Mouse (Mus musculus): Measurements from ENCODE around the gene Acbd4.

Gene Acbd4

DNA sequence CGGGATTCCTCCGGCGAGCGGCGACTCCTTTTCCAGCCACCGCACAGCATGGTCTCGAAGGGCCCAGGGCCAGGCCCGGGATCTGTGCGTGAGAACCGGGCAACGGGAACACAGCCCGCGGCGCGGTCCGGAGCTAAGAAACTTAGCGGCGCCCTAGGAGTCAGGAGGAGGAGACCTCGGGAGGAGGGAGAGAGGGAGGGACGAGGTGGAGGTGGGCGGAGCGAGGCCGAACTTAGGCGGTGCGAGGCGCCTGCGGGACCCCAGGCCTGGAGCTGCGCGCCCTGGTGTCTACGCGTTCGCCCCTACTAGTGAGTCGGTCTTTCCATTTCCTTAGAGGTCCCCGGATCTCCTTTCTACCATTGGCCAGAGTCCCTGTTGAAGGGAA is at the start of gene Acbd4, which contains the start of gene Plcd3:
TSS of gene Acbd4 (plus strand) at position 202 of the 385 bp plus-strand sequence.
TSS of gene Plcd3 (minus strand) at position 178 of the 385 bp plus-strand sequence.
- DNase-seq = peak; percentile 91

DNA sequence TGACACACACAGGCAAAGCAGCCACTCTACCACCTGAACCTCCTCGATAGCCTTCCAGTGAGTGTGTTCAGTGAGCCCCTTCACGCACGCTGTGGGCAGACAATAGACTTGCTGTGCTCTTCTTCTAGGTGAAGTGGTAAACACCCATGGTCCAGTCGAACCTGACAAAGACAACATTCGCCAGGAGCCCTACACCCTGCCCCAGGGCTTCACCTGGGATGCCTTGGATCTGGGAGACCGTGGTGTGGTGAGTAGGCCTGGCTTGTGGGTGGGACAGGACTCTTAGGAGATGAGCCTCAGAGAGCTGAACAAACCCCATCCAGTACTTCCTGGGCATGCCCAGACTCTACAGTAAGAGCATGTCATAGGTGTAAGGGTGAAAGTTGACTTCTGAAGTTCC is 49.4 kb upstream of the Acbd4 start:
- DNase-seq = no peak

DNA sequence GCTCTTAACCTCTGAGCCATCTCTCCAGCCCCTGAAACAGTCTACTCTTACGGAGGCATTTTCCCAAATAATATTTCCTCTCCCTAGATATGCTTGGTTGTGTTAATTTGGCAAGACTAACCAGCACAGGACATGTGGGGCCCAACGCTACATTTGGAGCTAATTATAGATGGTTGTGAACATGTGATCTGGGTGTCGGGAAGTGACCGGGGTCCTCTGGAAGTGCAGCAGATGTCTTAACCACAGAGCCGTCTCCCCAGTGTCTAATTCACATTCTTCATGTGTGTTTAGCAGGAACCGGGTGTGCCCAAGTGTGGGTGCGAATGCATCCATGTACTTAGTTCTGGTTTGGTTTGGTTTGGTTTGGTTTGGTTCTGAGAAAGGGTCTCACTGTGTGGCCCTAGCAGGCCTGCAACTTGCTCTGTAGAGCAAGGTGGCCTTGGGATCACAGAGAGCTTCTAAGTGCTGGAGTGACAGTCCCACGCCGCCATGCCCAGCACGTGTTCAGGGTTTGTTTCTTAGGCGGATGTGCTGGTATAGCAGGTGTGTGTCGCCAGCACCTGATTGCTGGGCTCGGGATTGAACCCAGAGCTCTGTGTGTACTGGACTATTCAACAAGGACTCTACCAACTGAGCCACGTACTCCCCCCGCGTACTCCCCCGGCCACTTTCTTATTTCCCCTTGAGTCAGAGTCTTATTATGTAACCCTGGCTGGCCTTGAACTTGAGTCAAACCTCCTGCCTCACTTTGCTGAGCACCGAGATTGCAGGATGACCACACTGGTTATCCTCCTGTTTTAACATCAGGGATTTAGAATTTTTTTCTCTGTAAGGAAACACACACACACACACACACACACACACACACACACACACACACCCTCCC is 48.0 kb upstream of the Acbd4 start:
- DNase-seq = no peak

DNA sequence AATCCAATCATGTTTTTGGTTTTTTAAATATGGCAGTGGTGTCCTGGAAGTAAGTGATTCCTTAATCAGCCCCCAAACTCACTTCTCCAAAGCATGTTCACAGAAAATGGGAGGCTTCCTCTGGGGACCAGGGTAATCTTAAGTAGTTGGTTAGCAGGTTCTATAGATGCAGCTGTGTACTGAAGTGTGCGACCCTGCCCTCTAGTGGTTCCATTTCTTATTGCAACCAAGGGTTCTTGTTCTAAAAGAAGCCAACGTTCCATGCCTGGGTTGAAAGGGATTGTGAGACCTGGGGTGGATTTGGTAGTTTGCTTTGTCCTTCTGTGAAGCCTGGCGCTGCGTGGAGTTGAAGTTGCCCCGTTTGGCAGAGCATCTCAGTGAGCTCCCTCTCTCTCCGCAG is 46.7 kb upstream of the Acbd4 start:
- DNase-seq = peak; percentile 83

DNA sequence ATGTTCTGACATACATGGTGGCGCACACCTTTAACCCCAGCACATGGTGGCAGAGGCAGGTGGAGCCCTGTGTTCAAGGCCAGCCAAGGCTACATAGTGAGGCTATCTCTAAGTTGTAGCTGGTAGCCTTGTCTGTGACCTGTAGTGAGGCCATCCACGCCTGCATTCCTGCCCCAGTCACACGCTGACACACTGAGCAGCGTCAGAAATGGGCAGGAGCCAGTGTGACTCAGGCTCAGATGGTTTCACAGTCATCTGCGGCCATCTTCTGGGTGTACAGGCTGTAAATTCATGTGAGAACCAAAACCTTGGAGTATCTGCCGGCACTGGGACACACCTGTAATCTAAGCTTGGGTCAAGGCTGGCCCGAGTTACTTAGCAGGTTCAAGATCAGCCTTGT is 44.8 kb upstream of the Acbd4 start:
- no peak for DNase-seq

DNA sequence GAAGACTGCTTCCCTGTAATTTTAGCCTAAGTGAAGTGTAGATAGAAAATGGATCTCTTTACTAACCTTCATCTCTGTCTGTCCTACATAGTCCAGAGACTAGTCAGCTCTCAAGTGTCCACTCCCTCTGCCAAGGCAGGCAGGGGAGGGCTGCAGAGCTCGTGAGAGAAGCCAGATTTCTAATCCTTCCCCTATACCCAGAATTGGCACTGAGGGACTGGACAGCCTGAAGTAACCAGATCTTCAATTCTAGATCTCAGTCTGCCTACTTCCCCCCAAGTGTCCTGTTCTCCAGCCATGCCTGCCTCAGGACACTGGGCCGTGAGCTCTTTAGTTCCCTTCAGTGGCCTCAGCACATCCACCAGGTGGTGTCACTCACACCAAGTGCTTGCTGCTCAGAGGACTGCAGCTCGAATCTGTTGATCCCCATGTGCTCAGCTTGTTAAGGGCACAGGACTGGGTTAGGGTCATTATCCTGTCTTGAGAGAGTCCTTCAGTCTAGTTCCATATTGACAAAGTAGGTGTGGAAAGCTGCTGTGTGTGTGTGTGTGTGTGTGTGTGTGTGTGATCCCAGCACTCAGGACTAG is 42.9 kb upstream of the Acbd4 start:
- no peak for DNase-seq

DNA sequence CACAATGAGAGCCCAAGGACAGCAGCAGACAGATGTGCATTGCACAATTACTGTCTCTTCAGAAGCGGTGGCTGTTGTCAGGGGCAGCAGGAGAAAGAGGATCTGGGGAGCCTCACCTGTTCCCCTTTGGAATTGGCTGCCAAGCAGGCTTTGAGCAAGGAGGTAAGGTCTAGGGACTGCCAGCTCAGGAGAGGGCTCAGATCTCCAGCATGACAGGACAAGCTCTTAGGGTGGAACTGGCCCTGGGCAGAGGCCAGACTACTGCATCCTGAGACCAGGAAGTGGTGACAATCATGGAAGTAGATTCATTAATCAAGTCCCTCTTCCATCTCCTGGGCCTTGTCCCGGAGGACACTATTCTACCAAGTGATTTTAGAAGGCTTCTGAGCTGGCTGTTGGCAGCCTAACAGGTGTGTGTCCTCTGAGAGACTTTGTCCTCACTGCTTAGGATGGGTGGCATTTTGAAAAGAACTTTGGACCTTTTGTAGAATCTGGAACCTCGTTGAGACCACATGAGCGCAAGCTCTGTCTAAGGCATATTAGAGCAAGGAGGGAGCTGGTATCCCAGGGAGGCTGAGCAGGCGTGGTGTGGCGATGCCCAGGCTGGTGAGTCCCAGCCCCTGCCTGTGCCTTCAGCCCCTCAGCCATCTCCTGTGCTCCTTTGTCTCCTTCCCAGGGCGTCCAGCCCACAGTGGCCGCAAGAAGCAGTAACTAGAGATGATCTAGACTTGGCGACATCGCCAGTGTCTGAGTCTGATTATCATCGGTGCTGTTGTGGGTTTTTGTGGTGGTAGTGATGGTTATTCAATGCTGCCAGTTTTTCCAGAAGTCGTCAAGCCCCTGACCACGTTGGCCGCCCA is 35.1 kb upstream of the Acbd4 start:
- DNase-seq = peak; percentile 55

DNA sequence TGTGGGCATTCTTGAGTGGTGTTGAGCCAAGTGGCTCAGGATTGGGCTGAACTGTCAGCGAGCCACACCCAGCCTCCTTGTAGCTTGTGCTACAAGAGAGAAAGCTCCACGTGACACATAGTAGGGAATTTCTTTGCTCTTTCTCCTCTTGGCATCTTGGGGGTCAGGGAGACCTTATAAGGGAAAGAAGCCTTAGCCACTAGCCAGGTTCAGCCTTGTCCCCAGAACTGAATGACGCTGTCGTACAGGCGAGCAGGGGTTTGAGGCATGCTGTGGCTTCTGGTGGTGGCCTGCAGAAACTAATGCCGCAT is 34.5 kb upstream of the Acbd4 start:
- DNase-seq = no peak

DNA sequence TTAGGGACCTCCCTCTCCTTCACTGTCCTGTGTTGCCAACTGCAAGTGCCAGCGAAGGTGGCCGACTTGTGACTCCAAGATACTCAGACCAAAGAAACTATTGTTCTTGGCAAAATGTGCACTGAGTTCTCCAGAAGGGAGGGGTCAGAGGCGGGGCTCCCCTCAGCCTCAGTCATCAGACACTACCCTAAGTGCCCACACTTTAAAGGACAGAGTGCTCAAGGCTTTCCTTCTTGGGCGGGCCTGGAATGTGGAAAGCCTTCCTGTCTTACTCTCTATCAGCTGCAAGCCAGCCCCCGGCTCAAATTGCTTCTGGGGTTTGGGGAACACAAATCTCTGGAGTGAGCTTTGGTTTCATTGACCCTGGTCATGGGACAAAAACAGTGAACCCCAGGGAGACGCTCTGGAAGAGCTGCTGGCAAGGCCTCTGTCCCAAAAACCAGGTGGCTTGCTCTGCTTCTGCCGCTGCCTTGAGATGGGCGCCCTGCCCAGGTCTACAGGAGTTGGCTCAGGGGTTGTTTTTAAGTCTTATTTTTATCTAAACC is 34.0 kb upstream of the Acbd4 start:
- peak; percentile 24 for DNase-seq

DNA sequence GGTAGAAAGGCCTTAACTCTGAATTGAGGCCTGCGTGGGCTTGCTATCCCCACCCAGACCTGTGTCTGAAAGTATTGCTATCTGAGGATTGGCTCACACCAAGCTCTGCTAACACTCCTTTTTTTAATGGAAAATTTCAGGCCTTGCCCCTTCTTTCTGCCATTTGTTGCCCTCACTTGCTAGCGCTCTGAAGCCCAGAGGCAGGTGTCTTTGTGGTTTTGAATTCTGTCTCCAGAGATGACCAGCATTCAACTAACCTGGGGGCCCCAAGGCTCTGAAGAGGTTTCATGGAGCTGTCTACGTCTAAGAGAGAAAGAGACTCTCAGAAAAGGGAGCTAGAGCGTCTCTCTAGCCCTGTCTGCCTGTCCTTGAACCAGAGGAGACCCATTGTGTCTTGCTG is 33.2 kb upstream of the Acbd4 start:
- DNase-seq = no peak

DNA sequence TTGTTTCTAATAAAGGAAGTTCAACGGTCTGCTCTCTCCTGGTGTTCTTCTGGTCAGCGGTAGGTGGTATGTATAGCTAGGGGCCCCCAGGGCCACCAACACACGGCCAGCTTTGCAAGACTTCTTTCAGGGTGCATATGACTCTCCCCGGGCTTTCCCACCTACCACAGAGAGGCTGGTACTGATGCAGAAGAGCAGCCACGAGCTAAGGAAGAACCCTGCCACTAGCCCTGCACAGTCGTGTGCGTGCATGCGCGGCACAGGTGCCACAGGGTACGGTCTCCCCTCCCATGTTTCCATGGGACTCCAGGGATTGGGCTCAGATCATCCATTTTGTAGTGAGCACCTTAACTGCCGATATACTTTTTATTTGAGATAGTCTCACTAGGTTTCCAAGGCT is 32.6 kb upstream of the Acbd4 start:
- DNase-seq = no peak

DNA sequence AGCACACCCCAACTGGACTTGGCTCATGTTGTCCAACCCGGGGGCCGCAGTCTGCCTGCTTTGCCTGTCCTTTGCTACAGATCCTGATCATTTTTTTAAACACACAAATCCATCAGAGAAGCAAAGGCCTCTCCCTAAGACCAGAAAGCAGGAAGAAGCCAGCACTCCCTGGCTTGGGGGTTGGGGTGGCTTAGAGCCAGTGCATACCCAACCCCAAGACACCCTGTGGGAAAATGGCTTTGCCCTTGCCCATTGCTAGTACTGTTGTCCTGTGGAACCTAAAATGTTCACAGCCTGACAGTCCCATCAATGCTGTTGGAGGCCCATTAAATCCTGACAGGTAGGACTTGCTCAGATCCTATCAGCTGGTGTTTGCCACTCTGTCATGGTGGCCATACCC is 31.8 kb upstream of the Acbd4 start:
- no peak for DNase-seq

DNA sequence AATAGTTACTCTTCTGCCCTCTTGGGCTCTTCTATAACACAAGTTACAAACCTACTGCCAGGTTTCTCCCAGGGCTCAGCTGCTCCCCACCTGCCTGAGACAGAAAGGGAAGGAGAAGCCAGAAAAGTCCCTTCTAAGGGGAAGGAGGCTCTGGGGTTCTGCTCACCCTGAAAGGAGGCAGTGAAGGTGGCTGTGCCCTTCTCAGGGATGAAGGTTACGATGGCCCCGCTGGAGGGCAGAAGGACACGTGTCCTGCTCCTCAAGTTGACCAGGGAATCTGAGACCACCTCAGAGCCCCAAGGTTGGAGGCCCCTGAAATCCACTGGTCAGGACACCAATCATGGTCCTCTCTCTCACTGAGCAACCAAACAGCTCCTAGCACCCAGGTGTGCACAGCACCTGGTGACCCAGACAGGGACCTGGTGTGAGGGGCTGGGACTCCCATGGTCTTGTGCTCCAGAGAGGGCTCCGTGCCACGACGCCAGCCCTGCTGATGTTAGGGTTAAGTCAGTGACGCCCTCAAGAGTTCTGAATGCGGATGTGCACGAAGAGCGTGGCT is 31.1 kb upstream of the Acbd4 start:
- DNase-seq = no peak

DNA sequence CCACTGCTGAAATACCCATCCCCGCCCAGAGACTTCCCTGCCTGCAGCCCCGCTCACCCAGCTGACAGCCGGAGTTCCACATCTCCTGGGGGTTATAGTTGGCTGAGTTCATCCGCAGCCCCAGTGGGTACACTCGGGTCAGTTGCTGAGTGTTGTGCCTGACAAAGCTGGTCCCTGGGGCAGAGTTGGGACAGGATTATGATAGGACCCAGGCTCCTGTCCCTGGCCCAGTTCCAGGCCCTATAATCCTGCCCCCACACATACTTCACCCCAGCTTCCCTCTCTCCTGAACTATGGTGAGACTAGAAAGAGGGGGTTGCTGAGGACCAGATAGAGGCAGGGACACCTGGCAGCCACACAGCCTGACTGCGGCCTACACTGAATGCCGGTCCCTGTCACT is 27.8 kb upstream of the Acbd4 start:
- DNase-seq = no peak

DNA sequence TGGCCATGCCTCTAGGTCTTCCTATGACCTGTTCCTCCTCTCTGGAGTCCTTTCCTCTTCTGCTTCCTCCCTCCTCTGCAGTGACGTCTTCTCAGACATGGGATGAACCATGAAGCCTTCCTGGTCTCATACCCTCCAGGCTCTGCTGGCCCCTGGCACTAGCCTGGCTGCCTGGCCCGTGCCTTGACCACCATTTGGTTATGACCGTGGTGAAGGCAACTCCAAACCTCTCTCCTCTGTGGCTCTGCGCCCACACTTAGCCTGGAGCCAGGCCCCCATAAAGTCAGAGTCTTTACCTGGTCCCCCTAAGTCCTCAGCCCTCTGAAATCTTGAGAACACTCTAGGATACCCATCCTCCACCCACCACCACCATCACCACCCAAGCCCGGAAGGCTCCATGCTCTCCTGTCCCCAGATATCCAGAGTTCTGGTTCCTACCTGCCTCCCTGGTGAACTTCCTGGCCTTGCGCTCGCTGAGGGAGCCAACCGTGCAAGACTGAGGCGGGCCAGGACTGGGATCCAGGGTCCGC is 27.3 kb upstream of the Acbd4 start:
- no peak for DNase-seq

DNA sequence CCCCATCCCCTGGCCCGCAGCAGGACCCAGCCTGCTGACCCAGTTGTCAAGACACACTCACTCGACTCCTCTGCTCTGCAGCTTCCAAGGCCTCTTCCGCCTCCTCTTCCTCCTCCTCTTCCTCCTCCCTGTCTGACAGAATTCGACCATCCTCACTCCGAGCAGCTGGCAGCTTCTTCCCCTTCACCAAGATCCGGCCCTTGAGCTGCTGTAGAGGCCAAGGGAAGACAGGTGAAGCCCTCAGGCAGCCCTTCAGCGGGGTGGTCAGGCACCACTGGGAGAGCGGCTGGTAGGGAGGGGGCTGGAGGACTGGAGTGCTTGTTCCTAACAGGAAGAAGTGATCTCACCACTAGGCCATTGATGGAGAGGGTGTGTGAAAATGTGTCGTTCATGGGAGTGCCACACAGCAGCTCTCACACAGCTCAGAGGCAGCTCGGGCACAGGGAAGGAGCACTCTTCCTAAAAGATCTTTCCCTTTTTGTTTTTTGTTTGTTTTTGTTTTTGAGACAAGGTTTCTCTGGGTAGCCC is 26.6 kb upstream of the Acbd4 start:
- DNase-seq = no peak

DNA sequence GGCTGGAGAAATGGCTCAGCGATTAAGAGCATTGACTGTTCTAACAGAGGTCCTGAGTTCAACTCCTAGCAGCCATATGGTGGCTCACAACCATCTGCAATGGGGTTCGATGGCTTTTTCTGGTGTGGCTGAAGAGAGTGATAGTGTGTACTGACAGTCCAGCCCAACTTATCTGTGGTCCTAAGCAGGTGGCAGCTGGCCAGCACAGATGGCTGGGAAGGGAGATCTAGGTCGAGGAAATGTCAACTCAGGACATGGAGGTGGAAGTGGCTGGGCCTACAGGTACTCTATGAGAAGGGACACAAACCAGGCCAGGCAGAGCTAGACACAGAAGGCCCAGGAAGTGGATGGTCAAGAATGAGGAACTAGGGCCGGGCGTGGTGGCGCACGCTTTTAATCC is 25.5 kb upstream of the Acbd4 start:
- no peak for DNase-seq

DNA sequence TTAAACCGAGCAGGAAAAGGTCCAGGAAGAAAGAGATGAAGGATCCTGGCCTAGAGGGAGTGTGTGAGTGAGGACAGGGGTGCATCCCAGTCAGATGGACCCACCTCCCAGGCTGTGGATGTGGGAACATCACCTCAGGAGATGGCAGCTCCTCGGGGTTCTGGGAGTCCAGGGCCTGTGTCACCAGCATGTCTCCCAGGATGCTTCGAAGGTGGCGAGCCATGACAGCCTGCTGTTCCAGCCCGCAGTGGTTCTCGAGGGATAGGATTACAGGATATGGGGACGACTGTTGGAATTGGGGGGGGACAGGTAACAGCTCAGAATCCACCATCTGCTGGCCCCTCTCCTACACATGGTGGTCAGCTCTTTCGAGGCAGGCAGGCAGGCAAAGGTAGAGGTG is 24.9 kb upstream of the Acbd4 start:
- DNase-seq = no peak

DNA sequence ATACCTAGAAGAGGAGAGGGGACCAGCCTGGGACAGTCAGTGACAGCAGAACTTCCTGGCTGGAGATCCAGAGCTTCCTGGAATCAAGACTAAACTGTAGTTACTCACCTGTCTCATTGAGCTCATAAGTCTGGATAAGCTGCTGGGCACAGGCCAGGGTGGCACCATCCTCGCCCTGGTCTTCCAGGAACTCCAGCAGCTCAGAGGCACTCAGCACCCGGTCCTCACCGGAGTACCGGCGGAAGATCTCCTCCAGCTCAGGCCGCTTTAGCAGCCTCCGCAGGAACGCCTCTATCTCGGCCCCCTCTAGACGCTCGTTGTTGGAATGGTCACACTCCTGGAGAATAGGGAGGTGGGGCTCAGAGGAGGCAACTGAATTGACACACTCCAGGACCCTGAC is 23.4 kb upstream of the Acbd4 start:
- DNase-seq = no peak

DNA sequence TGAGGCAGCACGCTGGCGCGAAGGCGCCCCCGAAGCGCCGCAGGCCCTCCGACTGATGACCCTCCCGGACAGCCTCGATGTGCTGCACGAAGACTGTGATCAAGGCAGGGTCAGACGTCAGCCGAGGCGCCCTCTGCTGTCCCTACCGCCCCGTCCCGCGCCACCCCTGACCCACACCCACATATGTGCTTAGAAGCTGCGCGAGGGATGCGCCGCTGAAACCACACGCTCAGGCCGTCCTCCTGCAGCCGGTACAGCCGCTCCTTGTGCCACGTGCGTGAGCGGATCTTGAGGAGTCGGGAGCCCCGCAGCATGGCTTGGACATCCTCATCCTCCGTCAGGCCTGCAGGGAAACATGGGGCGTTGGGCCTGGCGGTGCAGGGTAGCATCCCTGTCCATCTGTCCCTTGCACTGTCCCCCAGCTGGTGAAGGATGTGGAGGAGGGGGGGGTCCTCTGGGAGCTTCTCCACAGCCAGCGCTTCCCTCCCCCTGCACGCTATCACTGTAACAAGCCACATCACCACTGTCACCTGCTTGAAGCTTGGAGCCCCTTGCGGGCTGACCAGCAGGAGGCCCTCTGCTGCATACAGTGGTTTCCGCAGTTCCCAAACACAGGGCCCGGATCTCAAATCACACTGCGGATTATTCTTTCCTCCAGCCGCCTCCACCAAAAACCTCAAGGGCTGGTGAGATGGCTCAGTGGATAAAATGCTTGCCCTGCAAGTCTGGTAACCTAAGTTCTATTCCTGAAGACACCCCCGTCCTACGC is 21.0 kb upstream of the Acbd4 start:
- DNase-seq = no peak

DNA sequence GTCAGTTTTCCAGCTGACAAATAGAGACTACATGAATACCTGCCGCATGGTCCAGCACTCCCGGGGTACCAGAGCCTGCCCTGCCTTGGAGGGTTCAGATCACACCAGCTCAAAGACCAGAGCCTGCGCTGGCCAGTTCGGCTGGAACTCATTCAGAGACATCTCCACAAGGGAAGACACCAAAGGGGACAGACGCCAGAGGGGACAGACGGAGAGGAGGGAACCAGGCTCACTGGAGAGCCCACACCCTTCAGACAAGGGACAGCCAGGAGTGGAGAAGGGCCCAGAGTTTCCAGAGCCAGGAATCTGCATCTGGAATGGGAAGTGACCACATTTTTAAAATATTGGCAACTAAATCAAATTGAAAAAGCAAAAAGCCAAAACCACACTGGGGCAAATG is 19.9 kb upstream of the Acbd4 start:
- DNase-seq = no peak

DNA sequence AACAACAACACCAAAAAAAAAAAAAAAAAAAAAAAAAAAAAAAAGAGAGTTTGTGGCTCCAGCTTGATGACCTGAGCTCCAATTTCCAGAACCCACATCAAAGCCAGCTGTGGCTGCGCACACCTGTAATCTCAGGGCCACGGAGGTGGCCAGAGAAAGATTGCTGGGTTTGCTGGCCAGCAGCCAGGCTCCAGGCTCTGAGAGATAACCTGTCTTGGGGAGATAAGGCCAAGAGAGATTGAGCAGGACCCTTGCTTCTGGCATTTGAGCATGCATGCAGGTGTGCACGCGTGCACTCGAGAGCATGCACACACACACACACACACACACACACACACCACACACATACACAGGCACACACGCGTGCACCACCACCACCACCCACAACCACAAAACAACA is 8.2 kb upstream of the Acbd4 start:
- no peak for DNase-seq
